Mouse (Mus musculus) forebrain, postnatal 0 days (tissue): Measurements from ENCODE around the gene Gpr180. TPM values are rescaled to one million over a fixed set of nuclear protein-coding genes. Genes with fewer than 3 reads are reported as not detected.
A peak's percentile ranks its signal among the peaks of the same experiment; 100 is the strongest.

Experiments
- ATAC-seq: fragments of 200-750 bp; cut with Nextera tagmentation; 2 replicates; pipeline ENCODE4 v1.8.0; 2017; ENCODE audit warnings: mild to moderate bottlenecking, moderate library complexity
- DNase-seq: peaks from one replicate; pipeline ENCODE4 v3.0.0-alpha.2; 2015
- H3K27ac ChIP-seq: fragments of 300-500 bp; sonication (generic); 2 replicates; pipeline ENCODE4 v1.5.1; 2014; ENCODE audit warnings: low read depth, mild to moderate bottlenecking, antibody characterized with exemption, low read length, moderate library complexity, mixed read lengths
- H3K27me3 ChIP-seq: fragments of 300-500 bp; sonication (generic); 2 replicates; pipeline ENCODE4 v1.6.1; 2014; ENCODE audit warnings: mild to moderate bottlenecking, low read length, mixed read lengths; ENCODE audit not compliant: insufficient read depth
- H3K36me3 ChIP-seq: fragments of 300-500 bp; sonication (generic); 2 replicates; pipeline ENCODE4 v1.6.1; 2014; ENCODE audit warnings: mild to moderate bottlenecking, moderate library complexity; ENCODE audit not compliant: insufficient read depth
- H3K4me1 ChIP-seq: fragments of 300-500 bp; sonication (generic); 2 replicates; pipeline ENCODE4 v1.6.1; 2014; ENCODE audit warnings: antibody characterized with exemption; ENCODE audit not compliant: insufficient read depth
- H3K4me2 ChIP-seq: fragments of 300-500 bp; sonication (generic); 2 replicates; pipeline ENCODE4 v1.6.1; 2014; ENCODE audit warnings: low read depth, mild to moderate bottlenecking, moderate library complexity
- H3K4me3 ChIP-seq: fragments of 300-500 bp; sonication (generic); 2 replicates; pipeline ENCODE4 v1.5.1; 2014; ENCODE audit warnings: low read depth, low read length, mixed read lengths
- H3K9ac ChIP-seq: fragments of 300-500 bp; sonication (generic); 2 replicates; pipeline ENCODE4 v1.6.1; 2014; ENCODE audit warnings: mild to moderate bottlenecking
- H3K9me3 ChIP-seq: fragments of 300-500 bp; sonication (generic); 2 replicates; pipeline ENCODE4 v1.6.1; 2016; ENCODE audit warnings: low read length
- CTCF ChIP-seq: sonication (generic); IDR thresholded peaks from 2 replicates; pipeline ENCODE4 v1.5.1; 2016; ENCODE audit warnings: antibody characterized with exemption, control low read depth, low read depth
- WGBS: fragments of 180-500 bp; shearing (Covaris S2); extraction: QIAGEN DNeasy Blood & Tissue Kit; methylation state at CpG from one replicate; pipeline ENCODE4 v1.1.7; 2014; 5-methylcytosine and 5-hydroxymethylcytosine counted together
- polyA plus RNA-seq: library from polyadenylated mRNA; unstranded; fragments of >200 nt; fragmentation: Nextera tagmentation; extraction: Ambion mirVana; gene quantifications from 2 replicates; pipeline ENCODE4 v1.2.1, GENCODE M21; 2015
- total RNA-seq: library from RNA; depleted of rRNA; stranded (reverse); fragments of >200 nt; gene quantifications from 2 replicates; pipeline ENCODE4 v1.2.3, GENCODE M21; 2014

Gpr180 gene
- total and polyA plus RNA-seq, 2 experiments from 2014 or later = 33.4 to 37.5 TPM

- no peak overlapping the region for H3K27ac ChIP-seq
- H3K4me3 ChIP-seq = no peak overlapping the region
- no peaks in the 10 kb centered on the region for H3K9me3 ChIP-seq
- no peak overlapping the region for H3K4me2 ChIP-seq
- H3K36me3 ChIP-seq = peaks cover 47% of the 10 kb centered on the region
- no peaks in the 10 kb centered on the region for H3K27me3 ChIP-seq
- 84% methylated on average over 10 of the region's 10 CpGs for WGBS
- DNase-seq = no peak
- no peak for TF ChIP-seq CTCF
- no peak overlapping the region for H3K9ac ChIP-seq
- no peaks in the 10 kb centered on the region for H3K4me1 ChIP-seq
- ATAC-seq = 0 out of 2 replicates have a peak, but pooled peaks have one; percentile 19
Observed at GRCm38 (mm10) chr14:118156740-118157139, 19.8 kb downstream of the Gpr180 start.

- H3K27ac ChIP-seq = no peak overlapping the region
- 16% methylated on average over 5 of the region's 5 CpGs for WGBS
- ATAC-seq = no peak; the same call in 1 of the 2 replicates
Observed at GRCm38 (mm10) chr14:118157146-118157545, 20.2 kb downstream of the Gpr180 start.

GRCm38 (mm10) chr14:118161751-118162150 is 24.8 kb downstream of the Gpr180 start:
- H3K27me3 ChIP-seq = no peaks in the 10 kb centered on the region
- no peak overlapping the region for H3K9ac ChIP-seq
- WGBS = 88% methylated on average over 3 of the region's 3 CpGs
- H3K36me3 ChIP-seq = peaks cover 33% of the 10 kb centered on the region
- no peak for TF ChIP-seq CTCF
- H3K27ac ChIP-seq = no peak overlapping the region
- ATAC-seq (no peak), DNase-seq (no peak)
- no peaks in the 10 kb centered on the region for H3K4me1 ChIP-seq
- H3K4me2 ChIP-seq = no peak overlapping the region
- H3K9me3 ChIP-seq = no peaks in the 10 kb centered on the region
- no peak overlapping the region for H3K4me3 ChIP-seq

More at GRCm38 (mm10) chr14:118157146-118157545, 20.2 kb downstream of the Gpr180 start:
- DNase-seq = peak; percentile 67
- peaks cover 51% of the 10 kb centered on the region for H3K36me3 ChIP-seq
- H3K9ac ChIP-seq = no peak overlapping the region
- no peaks in the 10 kb centered on the region for H3K4me1 ChIP-seq
- H3K27me3 ChIP-seq = no peaks in the 10 kb centered on the region
- H3K4me2 ChIP-seq = no peak overlapping the region
- no peaks in the 10 kb centered on the region for H3K9me3 ChIP-seq
- H3K4me3 ChIP-seq = no peak overlapping the region
- peak; percentile 88 for TF ChIP-seq CTCF

- Histone ChIP-seq H3K9me3 (no peaks in the 10 kb centered on the region), H3K27ac (no peak overlapping the region), H3K4me1 (no peaks in the 10 kb centered on the region), H3K4me3 (no peak overlapping the region), H3K4me2 (no peak overlapping the region), H3K9ac (no peak overlapping the region), H3K36me3 (peaks cover 33% of the 10 kb centered on the region), H3K27me3 (no peaks in the 10 kb centered on the region)
- DNase-seq (peak; percentile 40), ATAC-seq (peak; percentile 73)
- peak; percentile 23; the same call in 1 of the 2 replicates for TF ChIP-seq CTCF
- 37% methylated on average over 14 of the region's 14 CpGs for WGBS
Observed at GRCm38 (mm10) chr14:118162640-118163039, 25.7 kb downstream of the Gpr180 start.

GRCm38 (mm10) chr14:118168776-118169175 is 31.8 kb downstream of the Gpr180 start:
- no peak overlapping the region for H3K9ac ChIP-seq
- ATAC-seq = no peak
- DNase-seq = no peak
- H3K9me3 ChIP-seq = no peaks in the 10 kb centered on the region
- no peaks in the 10 kb centered on the region for H3K27me3 ChIP-seq
- 94% methylated on average over 4 of the region's 4 CpGs for WGBS
- H3K4me2 ChIP-seq = no peak overlapping the region
- no peaks in the 10 kb centered on the region for H3K4me1 ChIP-seq
- no peaks in the 10 kb centered on the region; the same call in 1 of the 2 replicates for H3K36me3 ChIP-seq
- TF ChIP-seq CTCF = no peak
- H3K27ac ChIP-seq = no peak overlapping the region
- H3K4me3 ChIP-seq = no peak overlapping the region

GRCm38 (mm10) chr14:118173590-118174203 is 36.7 kb downstream of the Gpr180 start:
- Histone ChIP-seq H3K4me3 (no peak overlapping the region), H3K27ac (no peak overlapping the region), H3K4me2 (no peak overlapping the region), H3K9me3 (no peaks in the 10 kb centered on the region), H3K27me3 (no peaks in the 10 kb centered on the region), H3K4me1 (no peaks in the 10 kb centered on the region), H3K36me3 (no peaks in the 10 kb centered on the region; the same call in 1 of the 2 replicates), H3K9ac (no peak overlapping the region)
- DNase-seq (no peak), ATAC-seq (no peak)
- WGBS = 70% methylated on average over 11 of the region's 11 CpGs
- TF ChIP-seq CTCF = no peak; the same call in 1 of the 2 replicates

GRCm38 (mm10) chr14:118175071-118175693 is 38.2 kb downstream of the Gpr180 start:
- Histone ChIP-seq H3K36me3 (no peaks in the 10 kb centered on the region), H3K27ac (no peak overlapping the region), H3K27me3 (no peaks in the 10 kb centered on the region), H3K4me1 (no peaks in the 10 kb centered on the region), H3K9ac (no peak overlapping the region), H3K9me3 (no peaks in the 10 kb centered on the region), H3K4me3 (no peak overlapping the region), H3K4me2 (no peak overlapping the region)
- WGBS = 90% methylated on average over 30 of the region's 30 CpGs
- no peak for DNase-seq
- TF ChIP-seq CTCF = no peak
- ATAC-seq = no peak
